31 mouse cellular contexts compared by ENCODE assay signal in the genomic region with DNA sequence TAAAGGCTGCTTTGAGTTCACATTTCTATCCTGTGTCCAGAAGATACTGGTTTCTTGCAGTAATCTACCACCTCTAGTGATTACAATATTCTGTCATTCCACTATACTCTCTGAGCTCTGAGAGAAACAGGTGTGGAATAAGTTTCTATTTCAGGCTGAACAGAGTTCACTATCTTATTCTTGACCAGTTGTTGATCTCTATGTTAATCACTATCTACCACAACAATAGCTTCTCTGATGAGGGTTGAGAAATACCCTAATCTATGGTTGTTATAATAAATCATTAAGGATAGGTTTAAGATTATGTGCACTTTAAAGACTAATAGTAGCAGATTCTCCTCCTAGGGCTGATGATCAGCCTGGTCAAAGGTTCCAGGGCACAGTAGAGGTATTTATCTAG.
"Had no signal": no experiment of that assay in that cellular context is flagged by ENCODE, and none has a peak within 500 bp of the region (broad histone marks: within the 10 kb centered on the region; RNA-seq: fewer than 3 reads in every experiment).

No protein-coding gene starts in this region.

- H3K36me3 ChIP-seq: limb, embryonic 12.5 days; limb, embryonic 13.5 days; limb, embryonic 15.5 days; liver, embryonic 12.5 days; liver, embryonic 13.5 days; liver, embryonic 15.5 days; lung, embryonic 15.5 days; midbrain, embryonic 10.5 days; midbrain, embryonic 12.5 days; midbrain, embryonic 13.5 days; midbrain, embryonic 15.5 days; neural tube, embryonic 12.5 days had no signal

- H3K4me1 ChIP-seq: limb, embryonic 12.5 days; limb, embryonic 13.5 days; limb, embryonic 15.5 days; liver, embryonic 12.5 days; liver, embryonic 13.5 days; liver, embryonic 15.5 days; lung, embryonic 15.5 days; megakaryocyte, embryonic 14.5 days; midbrain, embryonic 10.5 days; midbrain, embryonic 12.5 days; midbrain, embryonic 13.5 days; midbrain, embryonic 15.5 days; neural tube, embryonic 12.5 days had no signal

- DNase-seq: left cerebral cortex, postnatal 4 days; liver; liver, embryonic 13.5 days; liver, postnatal 0 days; lung, adult 18-20 months; lung, adult 2 months; lung, embryonic 14.5 days; lung, postnatal 10 days; lung, postnatal 14 days; lung, postnatal 36 days; lung, postnatal 4 days; midbrain, embryonic 14.5 days had no signal

- H3K4me3 ChIP-seq: limb, embryonic 12.5 days; limb, embryonic 13.5 days; limb, embryonic 15.5 days; liver, embryonic 12.5 days; liver, embryonic 13.5 days; liver, embryonic 15.5 days; lung, embryonic 15.5 days; megakaryocyte, embryonic 14.5 days; midbrain, embryonic 10.5 days; midbrain, embryonic 12.5 days; midbrain, embryonic 13.5 days; midbrain, embryonic 15.5 days; myocyte; neural tube, embryonic 12.5 days had no signal

- H3K4me2 ChIP-seq: limb, embryonic 12.5 days; limb, embryonic 13.5 days; limb, embryonic 15.5 days; liver, embryonic 11.5 days; liver, embryonic 12.5 days; liver, embryonic 13.5 days; liver, embryonic 15.5 days; lung, embryonic 14.5 days; lung, embryonic 15.5 days; midbrain, embryonic 11.5 days; midbrain, embryonic 12.5 days; midbrain, embryonic 13.5 days; midbrain, embryonic 15.5 days; neural tube, embryonic 12.5 days had no signal

- H3K9ac ChIP-seq: limb, embryonic 12.5 days; limb, embryonic 13.5 days; limb, embryonic 15.5 days; liver, embryonic 12.5 days; liver, embryonic 13.5 days; liver, embryonic 14.5 days; liver, embryonic 15.5 days; liver, postnatal 0 days; lung, embryonic 14.5 days; lung, embryonic 15.5 days; midbrain, embryonic 12.5 days; midbrain, embryonic 13.5 days; midbrain, embryonic 15.5 days; neural tube, embryonic 12.5 days had no signal

- H3K9me3 ChIP-seq: limb, embryonic 13.5 days; limb, embryonic 15.5 days; liver, embryonic 12.5 days; liver, embryonic 15.5 days; lung, embryonic 15.5 days; midbrain, embryonic 10.5 days; midbrain, embryonic 12.5 days; midbrain, embryonic 13.5 days; midbrain, embryonic 15.5 days; neural tube, embryonic 12.5 days had no signal

- H3K27ac ChIP-seq: limb, embryonic 12.5 days; limb, embryonic 13.5 days; limb, embryonic 15.5 days; liver, embryonic 12.5 days; liver, embryonic 13.5 days; liver, embryonic 14.5 days; liver, embryonic 15.5 days; lung, embryonic 15.5 days; macrophage; midbrain, embryonic 10.5 days; midbrain, embryonic 12.5 days; midbrain, embryonic 13.5 days; midbrain, embryonic 15.5 days; neural tube, embryonic 12.5 days had no signal

- ATAC-seq: liver, embryonic 12.5 days; liver, postnatal 0 days; lung, postnatal 0 days; midbrain, embryonic 13.5 days; midbrain, embryonic 15.5 days; midbrain, embryonic 16.5 days had no signal

- H3K27me3 ChIP-seq: limb, embryonic 12.5 days; limb, embryonic 13.5 days; limb, embryonic 15.5 days; liver, embryonic 12.5 days; liver, embryonic 13.5 days; liver, embryonic 15.5 days; lung, embryonic 15.5 days; megakaryocyte, embryonic 14.5 days; midbrain, embryonic 12.5 days; midbrain, embryonic 13.5 days; midbrain, embryonic 15.5 days; neural tube, embryonic 12.5 days had no signal
